Mouse (Mus musculus) spleen, adult 2 months (tissue): ENCODE measurements around the gene Fam241a.

Source experiments
- CTCF ChIP-seq: fragments of 200-500 bp; IDR thresholded peaks from 2 replicates; pipeline ENCODE4 v1.5.1; 2011; ENCODE audit warnings: mild to moderate bottlenecking, inconsistent platforms; ENCODE audit not compliant: insufficient read depth, insufficient read length, insufficient replicate concordance; ENCODE audit errors: extremely low read depth
- POLR2A ChIP-seq: fragments of 200-500 bp; IDR thresholded peaks from 2 replicates; pipeline ENCODE4 v1.6.1; 2011; ENCODE audit warnings: low read depth, low read length, inconsistent platforms

- no peak for TF ChIP-seq CTCF
- TF ChIP-seq POLR2A, result no peak
These were observed 74.9 kb downstream of the Fam241a start for GRCm38 (mm10) chr3:127821209-127821608.
